ENCODE assay signal across 11 mouse cellular contexts in genomic region chr13:38407611-38408315, GRCm38 (mm10).
DNase-seq lines count a peak whose midpoint lies in the region; ATAC-seq and TF ChIP-seq lines count a peak whose summit lies in the region.
"Had no signal": no experiment of that assay in that cellular context is flagged by ENCODE, and none has a peak within 500 bp of the region (broad histone marks: within the 10 kb centered on the region; RNA-seq: fewer than 3 reads in every experiment).

No protein-coding gene starts in this region.

- no peaks in the 10 kb centered on the region for H3K27me3 ChIP-seq in embryonic facial prominence, embryonic 13.5 days
- no peaks in the 10 kb centered on the region for H3K27me3 ChIP-seq in limb, embryonic 14.5 days (ENCODE audit: control insufficient read depth, insufficient read depth, low read length)
- H3K27me3 ChIP-seq: liver, embryonic 15.5 days had no signal

- TF ChIP-seq CTCF in brain, embryonic 14.5 days (IDR thresholded peaks at IDR 0.05; ENCODE audit: borderline replicate concordance, extremely low read depth, insufficient read depth, insufficient read length) = no peak

- no peak overlapping the region; the same call in 1 of the 2 replicates for H3K27ac ChIP-seq in embryonic facial prominence, embryonic 13.5 days
- no peak overlapping the region for H3K27ac ChIP-seq in limb, embryonic 14.5 days (replicated peaks; ENCODE audit: low read depth, low read length)
- H3K27ac ChIP-seq: liver, embryonic 15.5 days had no signal

- H3K4me1 ChIP-seq in embryonic facial prominence, embryonic 13.5 days = peaks cover 27% of the 10 kb centered on the region
- H3K4me1 ChIP-seq in limb, embryonic 14.5 days (ENCODE audit: control insufficient read depth, insufficient read depth, low read length) = peaks cover 12% of the 10 kb centered on the region
- H3K4me1 ChIP-seq: liver, embryonic 15.5 days had no signal

- no peaks in the 10 kb centered on the region for H3K36me3 ChIP-seq in embryonic facial prominence, embryonic 13.5 days
- no peaks in the 10 kb centered on the region for H3K36me3 ChIP-seq in limb, embryonic 14.5 days (ENCODE audit: control insufficient read depth, insufficient read depth, low read length)
- H3K36me3 ChIP-seq: liver, embryonic 15.5 days had no signal

- ATAC-seq in embryonic facial prominence, embryonic 13.5 days (ENCODE audit: insufficient number of reproducible peaks, insufficient read depth, low FRiP score, low TSS enrichment, low read depth) = peak; percentile 43; the same call in 1 of the 2 replicates
- peak; percentile 51 for ATAC-seq in limb, embryonic 14.5 days (ENCODE audit: low FRiP score, low read depth)
- ATAC-seq: inflammation-experienced regulatory T-cells, adult 6 months had no signal

- H3K4me2 ChIP-seq in embryonic facial prominence, embryonic 13.5 days = no peak overlapping the region
- no peak overlapping the region for H3K4me2 ChIP-seq in limb, embryonic 14.5 days (replicated peaks; ENCODE audit: low read depth, low read length, severe bottlenecking)
- H3K4me2 ChIP-seq: liver, embryonic 15.5 days had no signal

- H3K9ac ChIP-seq in embryonic facial prominence, embryonic 13.5 days = no peak overlapping the region
- no peak overlapping the region for H3K9ac ChIP-seq in limb, embryonic 14.5 days (ENCODE audit: low read depth, low read length, severe bottlenecking)
- H3K9ac ChIP-seq: liver, embryonic 15.5 days had no signal

- WGBS in embryonic facial prominence, embryonic 13.5 days = 52% methylated on average over 6 of the region's 6 CpGs
- 72% methylated on average over 6 of the region's 6 CpGs for WGBS in limb, embryonic 14.5 days

- no peaks in the 10 kb centered on the region for H3K9me3 ChIP-seq in embryonic facial prominence, embryonic 13.5 days
- no peaks in the 10 kb centered on the region for H3K9me3 ChIP-seq in limb, embryonic 14.5 days (ENCODE audit: control insufficient read depth, low read length)
- H3K9me3 ChIP-seq: liver, embryonic 15.5 days had no signal

- TF ChIP-seq POLR2A in brain, embryonic 14.5 days (IDR thresholded peaks at IDR 0.05; ENCODE audit: borderline replicate concordance, extremely low read depth, insufficient read depth, insufficient read length, poor library complexity, severe bottlenecking) = no peak
- no peak for TF ChIP-seq POLR2A in limb, embryonic 14.5 days (IDR thresholded peaks at IDR 0.05; ENCODE audit: borderline replicate concordance, extremely low read depth, insufficient read depth, insufficient read length)

- no peak overlapping the region for H3K4me3 ChIP-seq in embryonic facial prominence, embryonic 13.5 days
- no peak overlapping the region for H3K4me3 ChIP-seq in limb, embryonic 14.5 days (replicated peaks; ENCODE audit: low read length)
- H3K4me3 ChIP-seq: liver, embryonic 15.5 days; myocyte had no signal

- DNase-seq in kidney, adult 9 months = peak; percentile 39
- no peak for DNase-seq in kidney, postnatal 25 days
- peak; percentile 46 for DNase-seq in brain, embryonic 14.5 days (ENCODE audit: low read depth)
- DNase-seq in limb, embryonic 14.5 days (ENCODE audit: low spot score) = peak; percentile 33
- DNase-seq in ovary, postnatal 14 days (ENCODE audit: low spot score) = no peak
- DNase-seq in c-Kit-positive CD71-positive TER-119-positive erythroid progenitor cells, embryonic 14.5 days (ENCODE audit: low spot score) = no peak
- DNase-seq: thymus, postnatal 4 days had no signal

Comparison
In these comparisons a context has a peak if more than half of its experiments do, and no peak if none do; other contexts are left out.
1. DNase-seq: peak in kidney, adult 9 months (single experiment), brain, embryonic 14.5 days (single experiment) and limb, embryonic 14.5 days (single experiment); none in kidney, postnatal 25 days (0 of 2), ovary, postnatal 14 days (single experiment) and c-Kit-positive CD71-positive TER-119-positive erythroid progenitor cells, embryonic 14.5 days (single experiment).